Mouse (Mus musculus) stomach, postnatal 0 days (tissue): ENCODE data around the gene Cenpt.

Source experiments
- CTCF ChIP-seq: IDR thresholded peaks from 2 replicates; pipeline ENCODE4 v1.5.1; 2016; ENCODE audit warnings: antibody characterized with exemption, low read depth, mild to moderate bottlenecking, moderate library complexity
- EP300 ChIP-seq: optimal IDR thresholded peaks from 2 replicates; pipeline ENCODE3; 2016; ENCODE audit warnings: antibody characterized with exemption

GRCm38 (mm10) chr8:105835318-105835717 lies 17.8 kb downstream of the Cenpt start:
- TF ChIP-seq CTCF = peak; percentile 78
- TF ChIP-seq EP300 = no peak
